Mouse (Mus musculus) brain, embryonic 14.5 days (tissue): Measurements from ENCODE around the gene Ppt2.

Experiments used
- CTCF ChIP-seq: fragments of 200-500 bp; IDR thresholded peaks from 2 replicates; pipeline ENCODE4 v1.5.1; 2012; ENCODE audit warnings: inconsistent platforms, mild to moderate bottlenecking, moderate library complexity, borderline replicate concordance; ENCODE audit not compliant: insufficient read depth, insufficient read length; ENCODE audit errors: extremely low read depth
- POLR2A ChIP-seq: fragments of 200-500 bp; IDR thresholded peaks from 2 replicates; pipeline ENCODE4 v1.6.1; 2012; ENCODE audit warnings: mild to moderate bottlenecking, inconsistent platforms, borderline replicate concordance; ENCODE audit not compliant: poor library complexity, insufficient read depth, insufficient read length, severe bottlenecking; ENCODE audit errors: extremely low read depth

DNA sequence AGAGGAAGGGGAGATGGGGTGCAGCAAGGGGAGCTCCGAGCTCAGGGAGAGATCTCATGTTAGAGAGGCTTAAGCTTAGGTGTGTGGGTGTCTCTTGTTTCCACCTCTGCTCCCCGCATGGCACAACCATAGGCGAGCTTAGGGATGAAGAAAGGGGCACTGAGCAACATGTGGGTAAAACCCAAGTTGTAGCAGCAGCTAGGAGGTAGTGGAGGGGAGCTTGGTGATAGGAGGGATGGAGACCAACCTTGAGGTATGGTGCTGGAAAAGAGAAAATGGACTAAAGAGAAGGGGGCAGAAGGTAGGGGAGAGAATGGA, 31.5 kb upstream of the Ppt2 start:
- no peak for TF ChIP-seq CTCF
- no peak for TF ChIP-seq POLR2A
